Mouse (Mus musculus) MEL (cell line): Measurements from ENCODE around the gene Rassf6. TPM values are rescaled to one million over a fixed set of nuclear protein-coding genes. Genes with fewer than 3 reads are reported as not detected.

Experiments
- DNase-seq: peaks from one replicate; pipeline ENCODE4 v3.0.0; 2011; ENCODE audit warnings: low read depth, low spot score
- H3K27ac ChIP-seq: 2 replicates; pipeline ENCODE4 v1.5.1; 2012; ENCODE audit warnings: low read depth, mild to moderate bottlenecking, control low read depth, low read length, moderate library complexity; ENCODE audit not compliant: control insufficient read depth
- H3K27me3 ChIP-seq, 2 experiments: fragments of 150-350 bp in 1 of 2; sonication (generic) in 1 of 2; 2 replicates each; pipeline ENCODE4 v1.6.1; 2012; ENCODE audit warnings: low read length in 2 of 2, mild to moderate bottlenecking in 2 of 2, improper control_type of control experiment in 1 of 2, moderate library complexity in 1 of 2; ENCODE audit not compliant: insufficient read depth in 2 of 2, control insufficient read depth in 1 of 2
- H3K36me3 ChIP-seq, 2 experiments: 2 replicates each; pipeline ENCODE4 v1.6.1; 2012 to 2014; ENCODE audit warnings: low read length in 2 of 2, improper control_type of control experiment in 1 of 2, inconsistent platforms in 1 of 2, mild to moderate bottlenecking in 1 of 2; ENCODE audit not compliant: insufficient read depth in 2 of 2, control insufficient read depth in 1 of 2
- H3K4me1 ChIP-seq, 2 experiments: fragments of 150-350 bp in 1 of 2; sonication (generic) in 1 of 2; 2 replicates each; pipeline ENCODE4 v1.6.1; 2012; ENCODE audit warnings: low read length in 2 of 2, improper control_type of control experiment in 1 of 2, mild to moderate bottlenecking in 1 of 2; ENCODE audit not compliant: insufficient read depth in 2 of 2, control insufficient read depth in 1 of 2
- H3K4me3 ChIP-seq, 2 experiments: fragments of 150-350 bp in 1 of 2; sonication (generic) in 1 of 2; 2 replicates each; pipeline ENCODE4 v1.5.1; 2012; ENCODE audit warnings: low read depth in 2 of 2, low read length in 2 of 2, mild to moderate bottlenecking in 2 of 2, moderate library complexity in 2 of 2, control low read depth in 1 of 2, improper control_type of control experiment in 1 of 2; ENCODE audit not compliant: control insufficient read depth in 1 of 2, insufficient read depth in 1 of 2
- H3K79me2 ChIP-seq: 2 replicates; pipeline ENCODE4 v1.6.1; 2012; ENCODE audit warnings: mild to moderate bottlenecking, low read length, moderate library complexity; ENCODE audit not compliant: control insufficient read depth, poor library complexity, insufficient read depth
- H3K9ac ChIP-seq: 2 replicates; pipeline ENCODE4 v1.6.1; 2012; ENCODE audit warnings: low read depth, mild to moderate bottlenecking, control low read depth, low read length, moderate library complexity; ENCODE audit not compliant: control insufficient read depth, poor library complexity, severe bottlenecking
- H3K9me3 ChIP-seq: fragments of 150-350 bp; sonication (generic); replicated peaks from 2 replicates; pipeline ENCODE4 v1.6.1; 2012; ENCODE audit warnings: mild to moderate bottlenecking, low read length, improper control_type of control experiment, moderate library complexity; ENCODE audit not compliant: insufficient read depth
- CHD1 ChIP-seq: IDR thresholded peaks from 2 replicates; pipeline ENCODE4 v1.6.1; 2012; ENCODE audit warnings: low read depth, mild to moderate bottlenecking, inconsistent platforms, low read length, improper control_type of control experiment
- CHD2 ChIP-seq: IDR thresholded peaks from 2 replicates; pipeline ENCODE4 v1.6.1; 2011; ENCODE audit warnings: low read length, improper control_type of control experiment
- E2F4 ChIP-seq: IDR thresholded peaks from 2 replicates; pipeline ENCODE4 v1.6.1; 2011; ENCODE audit warnings: low read depth, low read length, improper control_type of control experiment, borderline replicate concordance
- ELF1 ChIP-seq: IDR thresholded peaks from 2 replicates; pipeline ENCODE4 v1.6.1; 2014; ENCODE audit warnings: low read depth, mild to moderate bottlenecking, inconsistent platforms, low read length, improper control_type of control experiment, moderate library complexity
- ETS1 ChIP-seq: IDR thresholded peaks from 2 replicates; pipeline ENCODE4 v1.6.1; 2012; ENCODE audit warnings: low read depth, mild to moderate bottlenecking, inconsistent platforms, low read length, improper control_type of control experiment, moderate library complexity
- GABPA ChIP-seq: IDR thresholded peaks from 2 replicates; pipeline ENCODE4 v1.6.1; 2012; ENCODE audit warnings: low read depth, mild to moderate bottlenecking, inconsistent platforms, low read length, improper control_type of control experiment, moderate library complexity
- JUND ChIP-seq: IDR thresholded peaks from 2 replicates; pipeline ENCODE4 v1.6.1; 2011; ENCODE audit warnings: low read depth, mild to moderate bottlenecking, improper control_type of control experiment, low read length
- KAT2A ChIP-seq: conservative IDR thresholded peaks from 2 replicates; pipeline ENCODE4 v1.6.1; 2012; ENCODE audit warnings: low read depth, low read length, improper control_type of control experiment, inconsistent platforms
- MEF2A ChIP-seq: IDR thresholded peaks from 2 replicates; pipeline ENCODE4 v1.6.1; 2014; ENCODE audit warnings: low read depth, mild to moderate bottlenecking, inconsistent platforms, low read length, improper control_type of control experiment; ENCODE audit not compliant: poor library complexity, insufficient replicate concordance, severe bottlenecking; ENCODE audit errors: extremely low read depth
- MYB ChIP-seq: IDR thresholded peaks from 2 replicates; pipeline ENCODE4 v1.6.1; 2011; ENCODE audit warnings: mild to moderate bottlenecking, low read depth, low read length, improper control_type of control experiment
- MYC ChIP-seq: IDR thresholded peaks from 2 replicates; pipeline ENCODE4 v1.6.1; 2011; ENCODE audit warnings: low read depth, mild to moderate bottlenecking, low read length, improper control_type of control experiment, moderate library complexity
- NELFE ChIP-seq: IDR thresholded peaks from 2 replicates; pipeline ENCODE4 v1.6.1; 2011; ENCODE audit warnings: low read depth, low read length, improper control_type of control experiment
- POLR2AphosphoS2 ChIP-seq: IDR thresholded peaks from 2 replicates; pipeline ENCODE4 v1.6.1; 2011; ENCODE audit warnings: low read length, improper control_type of control experiment
- POLR2AphosphoS5 ChIP-seq: IDR thresholded peaks from 2 replicates; pipeline ENCODE4 v1.6.1; 2012; ENCODE audit warnings: low read depth, borderline replicate concordance, mild to moderate bottlenecking, inconsistent platforms, low read length, moderate library complexity, mixed read lengths
- RCOR1 ChIP-seq: IDR thresholded peaks from 2 replicates; pipeline ENCODE4 v1.6.1; 2012; ENCODE audit warnings: low read depth, mild to moderate bottlenecking, inconsistent platforms, low read length, improper control_type of control experiment
- TBP ChIP-seq: IDR thresholded peaks from 2 replicates; pipeline ENCODE4 v1.8.0; 2011; ENCODE audit warnings: low read depth, low read length, improper control_type of control experiment
- UBTF ChIP-seq: IDR thresholded peaks from 2 replicates; pipeline ENCODE4 v1.6.1; 2012; ENCODE audit warnings: low read depth, mild to moderate bottlenecking, inconsistent platforms, low read length, improper control_type of control experiment, moderate library complexity, borderline replicate concordance; ENCODE audit not compliant: insufficient read depth
- USF1 ChIP-seq: IDR thresholded peaks from 2 replicates; pipeline ENCODE4 v1.6.1; 2014; ENCODE audit warnings: low read depth, mild to moderate bottlenecking, inconsistent platforms, low read length, improper control_type of control experiment, moderate library complexity
- USF2 ChIP-seq, 2 experiments: IDR thresholded peaks; 2 replicates each; pipeline ENCODE4 v1.6.1; 2011 to 2012; ENCODE audit warnings: improper control_type of control experiment in 2 of 2, low read length in 2 of 2, borderline replicate concordance in 1 of 2, inconsistent platforms in 1 of 2, low read depth in 1 of 2, mild to moderate bottlenecking in 1 of 2; ENCODE audit not compliant: insufficient read depth in 1 of 2
- ZC3H11A ChIP-seq: IDR thresholded peaks from 2 replicates; pipeline ENCODE4 v1.6.1; 2012; ENCODE audit warnings: low read depth, mild to moderate bottlenecking, inconsistent platforms, low read length, improper control_type of control experiment
- ZKSCAN1 ChIP-seq: IDR thresholded peaks from 2 replicates; pipeline ENCODE4 v1.6.1; 2012; ENCODE audit warnings: low read depth, mild to moderate bottlenecking, inconsistent platforms, low read length, improper control_type of control experiment, moderate library complexity
- polyA plus RNA-seq, 2 experiments: library from polyadenylated mRNA; stranded (reverse) in 1 of 2; unstranded in 1 of 2; fragments of >175 nt in 1 of 2; fragments of >200 nt in 1 of 2; gene quantifications; 2 replicates each; pipeline versions ENCODE4 v1.2.1 to v1.2.4; 2012; ENCODE audit warnings: low replicate concordance in 2 of 2, low read depth in 1 of 2; ENCODE audit not compliant: insufficient read length in 2 of 2, insufficient read depth in 1 of 2, missing spikeins in 1 of 2
- total RNA-seq: library from RNA; depleted of rRNA; stranded (reverse); fragments of 300-350 nt; gene quantifications from 2 replicates; pipeline ENCODE4 v1.2.3, GENCODE M21; 2012

Gene Rassf6
- total and polyA plus RNA-seq, 3 experiments, result 0.39 TPM; not detected in 2

GRCm38 (mm10) chr5:90565205-90565604 is 75.3 kb downstream of the Rassf6 start:
- peaks cover 0 to 4% of the 10 kb centered on the region in 2 experiments; a peak in 2 of 4 replicates for H3K36me3 ChIP-seq
- DNase-seq, result no peak
- no peaks in the 10 kb centered on the region for H3K27me3 ChIP-seq
- H3K4me1 ChIP-seq, result peaks cover 8 to 15% of the 10 kb centered on the region in 2 experiments
- no peak for TF ChIP-seq GABPA
- no peak for TF ChIP-seq USF2 (IDR thresholded peaks at IDR 0.05; ENCODE audit: borderline replicate concordance in 1 of 2, insufficient read depth in 1 of 2, low read depth in 1 of 2, low read length in 2 of 2)
- no peak for TF ChIP-seq UBTF
- no peak for TF ChIP-seq JUND
- no peak for TF ChIP-seq MEF2A
- TF ChIP-seq MYC, result no peak
- TF ChIP-seq KAT2A, result no peak
- TF ChIP-seq ZC3H11A, result no peak
- TF ChIP-seq CHD2, result no peak
- no peak for TF ChIP-seq TBP
- no peak for TF ChIP-seq ELF1
- no peak for TF ChIP-seq ETS1
- no peak for TF ChIP-seq RCOR1
- TF ChIP-seq MYB, result no peak
- TF ChIP-seq POLR2AphosphoS5, result no peak
- no peak for TF ChIP-seq NELFE
- no peak for TF ChIP-seq ZKSCAN1
- no peak for TF ChIP-seq POLR2AphosphoS2
- TF ChIP-seq CHD1, result no peak
- no peak for TF ChIP-seq USF1
- H3K4me3 ChIP-seq, result no peak overlapping the region
- H3K9me3 ChIP-seq, result no peaks in the 10 kb centered on the region
- H3K9ac ChIP-seq, result no peak overlapping the region
- no peaks in the 10 kb centered on the region for H3K79me2 ChIP-seq
- no peak overlapping the region for H3K27ac ChIP-seq

- no peak for DNase-seq
- Histone ChIP-seq H3K4me3 (no peak overlapping the region), H3K27ac (no peak overlapping the region), H3K36me3 (peaks cover 0 to 4% of the 10 kb centered on the region in 2 experiments; a peak in 2 of 4 replicates)
- TF ChIP-seq E2F4 (no peak), MYB (no peak), CHD1 (no peak)
- TF ChIP-seq, all 39 proteins: peak for 0
- no peak overlapping the region for H3K9ac ChIP-seq
- peaks cover 8 to 15% of the 10 kb centered on the region in 2 experiments for H3K4me1 ChIP-seq
- no peaks in the 10 kb centered on the region for H3K9me3 ChIP-seq
- no peaks in the 10 kb centered on the region for H3K27me3 ChIP-seq
- H3K79me2 ChIP-seq, result no peaks in the 10 kb centered on the region
Observed at GRCm38 (mm10) chr5:90564161-90564560, 76.3 kb downstream of the Rassf6 start.
